Mouse (Mus musculus): ENCODE data around the gene Tmem242.
"Not testable (repeated sequence)": the region's sequence is repeated elsewhere in the genome, so short reads cannot be mapped to it uniquely, and the experiment has no call there.

The Tmem242 gene

DNA sequence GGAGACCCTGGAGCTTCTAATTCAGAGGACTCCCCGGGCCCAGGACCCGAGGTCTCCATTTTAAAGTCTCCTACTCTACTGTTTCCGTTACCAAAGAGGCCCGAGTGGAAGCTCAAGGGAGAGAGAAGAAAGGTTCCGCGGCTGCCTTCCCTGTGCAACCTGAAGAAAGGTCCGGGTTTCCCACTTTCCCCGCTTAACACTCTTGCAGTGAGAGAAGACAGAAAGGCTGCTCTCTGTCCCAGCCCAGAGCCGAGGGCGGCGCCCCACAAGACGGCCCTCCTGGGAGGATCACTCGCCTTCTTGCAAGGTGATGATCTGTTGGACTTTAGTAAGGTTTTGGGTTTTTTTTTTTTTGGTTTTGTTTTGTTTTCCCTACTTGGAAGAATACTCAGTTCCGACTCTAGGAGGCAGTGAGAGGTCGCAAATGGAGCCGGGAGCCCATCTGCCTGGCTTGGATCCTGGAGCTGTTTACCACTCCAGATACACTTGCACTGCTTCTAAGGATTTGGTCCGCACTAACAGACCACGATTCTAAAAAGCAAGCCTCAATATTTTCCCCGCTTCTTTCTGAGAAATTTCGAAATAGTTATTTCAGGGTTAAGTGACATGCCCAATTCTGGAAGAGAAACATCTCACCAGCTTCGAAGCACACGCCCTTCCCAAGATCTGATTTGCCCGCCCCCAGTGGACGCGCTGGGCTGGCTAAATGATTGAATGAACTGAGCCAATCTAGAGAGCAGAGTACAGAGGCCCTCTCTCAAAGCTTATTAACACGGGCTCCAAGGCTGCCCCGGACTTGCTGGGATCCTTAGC is at the start of gene Tmem242:
Gene Tmem242 (minus strand): TSS at position 101 of the 813 bp plus-strand sequence.
- peak; percentile 86 for DNase-seq

- DNase-seq: no peak
These were observed 48.1 kb upstream of the Tmem242 start for GRCm38 (mm10) chr17:5488156-5488555.

DNA sequence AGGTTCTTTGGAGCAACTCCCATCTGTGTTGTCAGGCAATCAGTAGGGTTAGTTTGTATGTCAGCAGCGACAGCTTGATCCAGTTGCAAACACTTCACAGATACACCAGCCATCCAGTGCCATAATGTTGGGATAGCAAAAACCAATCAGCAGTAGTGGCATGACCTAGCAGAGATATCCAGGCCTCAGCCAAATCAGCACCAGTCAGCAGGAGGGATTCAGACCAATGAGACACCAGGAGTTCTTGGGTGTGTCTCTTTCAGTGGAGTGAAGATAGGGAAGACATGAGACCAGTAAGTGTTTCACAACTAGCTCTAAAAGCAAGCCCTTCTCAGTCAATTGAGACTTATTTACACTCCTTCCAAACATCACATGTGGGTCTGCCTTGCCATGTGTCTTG is 44.6 kb upstream of the Tmem242 start:
- no peak for DNase-seq

GRCm38 (mm10) chr17:5483456-5483855 is 43.4 kb upstream of the Tmem242 start:
- no peak for DNase-seq

- no peak for DNase-seq
These were observed 36.1 kb upstream of the Tmem242 start for GRCm38 (mm10) chr17:5475960-5476725.

DNA sequence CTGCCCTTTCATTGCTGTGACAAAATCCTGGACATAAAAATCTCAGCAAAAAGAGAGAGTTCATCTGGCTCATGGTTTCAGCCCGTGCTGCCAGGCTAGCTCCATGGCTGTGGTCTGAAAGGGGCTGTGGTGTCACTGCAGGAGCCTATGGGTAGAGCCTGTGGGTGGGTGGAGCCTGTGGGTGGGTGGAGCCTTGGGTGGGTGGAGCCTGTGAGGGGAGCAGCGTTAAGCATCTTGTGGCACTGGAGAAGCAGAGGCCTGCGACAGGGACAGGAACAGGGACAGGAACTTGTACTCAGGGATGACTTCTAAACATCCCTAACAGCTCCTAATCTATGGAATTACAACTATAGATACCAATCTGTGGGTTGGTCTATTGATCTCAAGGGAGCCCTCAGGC is 32.2 kb upstream of the Tmem242 start:
- no peak for DNase-seq

GRCm38 (mm10) chr17:5467177-5467576 is 27.1 kb upstream of the Tmem242 start:
- no peak for DNase-seq

DNA sequence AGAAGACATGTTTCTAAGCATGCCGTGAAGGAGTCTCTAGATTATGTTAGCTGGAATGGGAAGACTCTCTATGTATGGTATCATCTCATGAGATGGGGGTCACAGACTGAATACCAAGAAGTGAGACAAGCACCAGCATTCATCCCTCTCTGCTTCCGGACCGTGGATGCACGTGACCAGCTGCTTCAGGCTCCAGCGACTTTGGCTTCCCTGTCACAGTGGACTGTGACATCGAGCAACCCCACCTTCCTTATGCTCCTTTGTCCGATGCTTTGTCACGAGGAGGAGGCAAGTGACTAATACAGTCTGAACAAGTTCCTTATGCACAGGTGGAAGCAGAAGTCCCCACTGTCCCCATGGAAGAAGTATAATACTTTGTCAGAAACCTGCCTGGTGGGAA is 26.7 kb upstream of the Tmem242 start:
- no peak for DNase-seq

DNA sequence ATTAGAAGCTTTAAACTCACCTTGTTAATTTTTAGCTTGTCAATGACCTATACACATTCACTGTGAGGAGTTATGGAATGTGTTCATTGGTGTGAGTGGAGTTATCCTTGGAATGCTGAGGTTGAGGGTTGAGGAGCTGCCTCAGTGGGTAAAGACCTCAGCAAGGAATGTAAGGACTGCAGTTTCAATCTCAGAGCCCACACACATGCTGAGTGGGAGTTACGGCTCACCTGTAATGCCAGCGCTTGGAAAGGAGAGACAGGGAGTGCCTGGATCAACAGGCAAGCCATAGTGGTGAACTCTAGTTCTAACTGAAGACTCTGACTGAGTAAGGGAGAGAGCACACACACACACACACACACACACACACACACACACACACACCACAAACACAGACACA is 23.9 kb upstream of the Tmem242 start:
- no peak for DNase-seq

DNA sequence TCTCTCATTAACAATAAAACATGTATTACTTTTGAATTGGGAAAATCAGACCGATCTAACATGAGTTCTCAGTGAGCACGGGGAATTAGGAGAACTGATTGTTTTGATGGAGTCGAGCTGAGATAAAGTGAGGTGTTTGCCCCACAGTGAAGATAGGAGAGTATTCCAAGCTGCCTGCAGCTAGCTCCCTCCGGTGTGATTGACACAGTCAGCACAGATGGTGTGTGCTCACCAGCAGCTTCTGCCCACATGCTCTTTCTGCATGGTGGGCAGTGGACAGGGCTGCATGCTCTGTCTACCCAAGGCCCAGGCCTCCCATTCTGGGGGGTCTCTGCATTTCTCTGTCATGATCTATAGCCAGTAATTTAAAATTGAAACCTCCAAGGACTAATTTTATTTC is 13.6 kb upstream of the Tmem242 start:
- no peak for DNase-seq

- DNase-seq: no peak
These were observed 3.7 kb upstream of the Tmem242 start for GRCm38 (mm10) chr17:5443751-5444150.

GRCm38 (mm10) chr17:5443260-5443659 is 3.2 kb upstream of the Tmem242 start:
- no peak for DNase-seq

GRCm38 (mm10) chr17:5442403-5442802 is 2.3 kb upstream of the Tmem242 start:
- DNase-seq: not testable (repeated sequence)

DNA sequence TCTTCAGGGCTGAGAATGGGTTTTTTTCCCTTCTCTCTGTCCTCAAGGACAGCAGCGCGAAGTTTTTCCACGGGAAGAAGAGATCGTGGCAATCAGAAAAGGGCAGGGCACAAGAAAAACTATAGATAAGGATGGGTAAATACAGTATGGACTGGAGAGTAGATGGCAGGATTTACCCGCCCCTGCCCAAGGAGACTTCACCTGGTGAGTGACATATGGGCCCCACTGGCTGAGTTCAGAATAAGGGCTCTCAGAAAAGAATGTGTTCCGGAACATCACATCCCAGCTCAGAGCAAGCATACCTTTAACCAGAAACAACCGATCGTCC is 264 bp downstream of the Tmem242 start:
- no peak for DNase-seq

- no peak for DNase-seq
These were observed 10.3 kb downstream of the Tmem242 start for GRCm38 (mm10) chr17:5429772-5430133.

DNA sequence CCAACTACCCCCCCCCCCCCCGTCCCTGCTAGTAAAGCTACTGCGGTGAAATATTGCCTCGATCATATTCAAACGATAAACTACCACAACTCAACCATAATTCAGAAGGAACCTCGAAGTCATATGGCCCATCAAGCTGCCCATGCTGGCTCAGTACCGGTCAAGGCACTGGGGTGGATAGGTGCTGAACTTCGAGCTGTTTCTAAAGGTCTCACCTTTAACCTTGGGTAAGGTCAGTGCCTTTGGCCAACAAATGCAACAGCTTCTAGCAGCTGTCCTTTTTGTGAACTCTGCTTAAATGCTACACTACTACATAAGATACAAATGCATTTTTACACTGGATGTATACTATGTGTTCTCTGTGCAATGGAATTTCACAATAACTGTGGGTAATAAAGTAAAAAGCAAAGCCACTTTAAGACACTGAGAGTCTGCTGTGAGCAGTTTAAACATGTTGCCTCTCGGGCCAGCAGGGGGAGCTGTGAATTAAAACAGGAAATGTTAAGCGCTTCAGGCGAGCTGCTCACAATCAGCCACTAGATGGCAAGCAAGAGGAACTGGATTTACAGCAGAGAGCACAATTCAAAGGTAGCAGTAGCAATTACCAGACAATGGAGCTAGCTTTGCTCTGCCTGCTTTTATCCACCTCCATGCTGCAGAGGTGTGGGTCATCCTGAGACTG is 10.8 kb downstream of the Tmem242 start:
- peak; percentile 91 for DNase-seq

DNA sequence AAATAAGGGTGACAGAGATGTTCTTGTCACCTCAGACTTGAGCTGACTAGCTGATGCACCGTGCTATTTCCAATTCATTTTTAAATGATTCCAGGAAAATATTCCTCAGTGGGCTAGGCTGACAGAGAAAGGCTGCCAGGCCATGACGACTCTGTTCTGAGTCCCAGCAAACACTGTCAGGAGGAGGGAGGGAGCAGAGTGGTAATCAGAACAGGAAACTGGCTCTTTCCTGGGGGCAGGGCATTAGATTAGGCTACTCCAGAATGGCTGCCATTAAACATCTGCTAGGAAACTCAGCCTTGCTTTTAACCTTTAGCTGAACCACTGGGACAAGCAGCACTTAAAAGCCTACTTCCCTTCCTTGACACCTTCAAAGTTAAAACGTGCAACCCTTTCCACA is 14.9 kb downstream of the Tmem242 start:
- no peak for DNase-seq

GRCm38 (mm10) chr17:5424156-5424555 is 15.9 kb downstream of the Tmem242 start:
- peak; percentile 52 for DNase-seq

DNA sequence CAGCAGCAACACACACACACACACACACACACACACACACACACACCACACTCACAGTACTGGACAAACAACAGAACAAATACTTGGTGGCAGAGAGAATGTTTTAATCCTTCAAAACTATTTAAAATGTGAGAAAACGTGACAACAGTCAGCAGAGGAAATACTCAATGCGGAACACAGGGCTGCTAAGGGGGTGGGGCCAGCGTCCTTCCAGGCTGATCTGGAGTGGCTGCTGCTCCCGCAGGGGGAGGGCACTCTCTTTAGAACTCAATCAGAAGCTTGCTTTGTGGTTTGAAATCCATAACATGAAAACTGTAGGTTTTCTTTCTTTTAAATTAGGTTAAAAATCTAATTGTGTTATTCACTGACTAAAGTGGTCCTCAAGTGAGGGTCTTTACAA is 18.2 kb downstream of the Tmem242 start:
- no peak for DNase-seq

DNA sequence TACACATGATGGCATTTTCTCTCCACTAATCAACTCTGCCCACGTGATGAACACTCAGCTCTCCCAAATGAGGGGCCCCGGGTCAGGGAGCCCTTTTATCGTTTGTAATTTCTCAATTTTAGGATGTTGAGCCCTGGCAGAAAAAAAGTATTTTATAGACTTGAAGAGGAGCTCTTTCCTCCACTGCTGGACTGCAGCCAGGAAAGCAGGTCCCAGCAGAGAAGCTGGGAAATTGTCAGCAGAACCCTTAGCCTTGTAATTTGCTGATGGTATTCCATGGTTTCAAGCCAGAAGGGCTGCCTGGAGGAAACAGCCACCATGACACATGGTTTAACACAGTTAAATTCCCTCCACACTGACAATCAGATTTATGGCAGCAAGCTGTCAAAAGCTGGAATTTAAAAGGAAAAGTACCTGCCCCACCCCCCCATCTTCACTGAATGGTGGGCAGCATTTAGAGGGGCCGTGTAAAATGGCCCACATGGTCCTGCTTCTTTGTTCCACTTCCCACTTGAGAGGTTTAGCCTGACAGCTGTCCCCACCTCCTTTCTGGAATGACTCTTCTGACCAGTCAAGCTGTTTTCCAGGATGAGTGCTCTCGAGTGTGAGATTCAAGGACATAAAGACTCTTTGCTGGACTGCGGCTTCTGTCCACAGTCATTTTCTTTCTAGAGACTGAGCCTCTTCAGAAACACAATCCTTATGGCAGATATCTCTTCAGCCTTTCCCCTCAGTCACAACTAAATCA is 20.1 kb downstream of the Tmem242 start:
- no peak for DNase-seq

GRCm38 (mm10) chr17:5419056-5419455 is 21.0 kb downstream of the Tmem242 start:
- no peak for DNase-seq

GRCm38 (mm10) chr17:5418545-5418944 is 21.5 kb downstream of the Tmem242 start, which contains the start of gene Ldhal6b:
Gene Ldhal6b, minus strand, starts transcription at chr17:5418767.
- no peak for DNase-seq

DNA sequence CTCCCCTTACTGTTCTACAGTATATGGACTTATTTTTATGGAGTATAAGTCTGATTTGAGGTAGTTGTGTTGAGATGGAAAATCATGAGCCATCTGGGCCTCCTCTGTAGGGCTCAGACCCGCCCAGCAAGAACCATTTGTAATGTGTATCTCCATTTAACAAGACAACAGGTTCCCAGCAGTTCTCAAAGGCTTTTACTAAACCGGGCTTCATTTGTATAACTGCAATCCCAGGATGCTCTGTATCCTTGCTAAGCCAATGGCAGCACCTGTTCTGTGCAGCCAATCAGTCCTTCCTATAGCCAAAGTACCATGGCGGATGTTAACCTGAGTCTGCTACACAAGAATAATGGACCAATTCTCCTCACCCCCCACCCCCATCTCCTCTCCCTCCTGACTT is 23.5 kb downstream of the Tmem242 start:
- DNase-seq: no peak

Measured in right cerebral cortex, adult 18-20 months (tissue).